27 mouse cellular contexts compared by ENCODE assay signal in the genomic region with DNA sequence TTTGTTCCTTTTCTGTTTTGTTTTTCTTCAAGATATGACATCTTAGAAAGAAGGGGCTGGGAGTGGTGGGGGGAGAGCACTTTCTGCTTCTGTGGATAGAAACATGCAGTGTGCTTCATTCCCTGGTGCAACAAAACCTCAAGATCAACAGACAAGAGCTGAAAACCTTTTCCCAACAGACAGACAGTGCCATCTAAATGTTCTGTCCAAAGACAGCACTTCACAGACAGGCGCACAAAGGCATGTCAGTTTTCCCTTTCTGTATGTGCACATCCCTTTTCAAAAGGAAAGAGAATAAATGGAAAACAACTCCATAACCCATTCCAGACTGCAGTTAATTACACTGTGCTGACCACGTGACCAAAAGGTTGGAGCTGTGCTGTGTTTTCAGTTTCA.
DNase-seq lines count a peak whose midpoint lies in the region; ATAC-seq and TF ChIP-seq lines count a peak whose summit lies in the region.
"Had no signal": no experiment of that assay in that cellular context is flagged by ENCODE, and none has a peak within 500 bp of the region (broad histone marks: within the 10 kb centered on the region; RNA-seq: fewer than 3 reads in every experiment).

No protein-coding gene starts in this region.

- intact Hi-C loops in left cerebral cortex, adult 2 months (cut with DNase I), result no loop called here

- no peak for TF ChIP-seq CTCF in left cerebral cortex, adult 2 months (IDR thresholded peaks at IDR 0.05)

- H3K4me3 ChIP-seq in forebrain, embryonic 16.5 days (replicated peaks; ENCODE audit: low read length), result no peak overlapping the region
- no peak overlapping the region for H3K4me3 ChIP-seq in forebrain, embryonic 13.5 days
- no peak overlapping the region for H3K4me3 ChIP-seq in midbrain, embryonic 12.5 days
- H3K4me3 ChIP-seq in midbrain, embryonic 10.5 days, result no peak overlapping the region
- H3K4me3 ChIP-seq in embryonic facial prominence, embryonic 13.5 days, result no peak overlapping the region
- H3K4me3 ChIP-seq in midbrain, embryonic 15.5 days, result no peak overlapping the region
- H3K4me3 ChIP-seq in left cerebral cortex, adult 2 months, result no peak overlapping the region
- H3K4me3 ChIP-seq: heart, embryonic 12.5 days had no signal

- no peaks in the 10 kb centered on the region for H3K4me1 ChIP-seq in forebrain, embryonic 16.5 days (replicated peaks; ENCODE audit: control insufficient read depth, insufficient read depth, low read length)
- peaks cover 11% of the 10 kb centered on the region; the same call in 1 of the 2 replicates for H3K4me1 ChIP-seq in forebrain, embryonic 13.5 days
- H3K4me1 ChIP-seq in midbrain, embryonic 12.5 days, result peaks cover 6% of the 10 kb centered on the region; the same call in 1 of the 2 replicates
- H3K4me1 ChIP-seq in midbrain, embryonic 10.5 days, result peaks cover 18% of the 10 kb centered on the region
- H3K4me1 ChIP-seq in embryonic facial prominence, embryonic 13.5 days, result peaks cover 15% of the 10 kb centered on the region
- peaks cover 16% of the 10 kb centered on the region for H3K4me1 ChIP-seq in midbrain, embryonic 15.5 days

- WGBS in forebrain, embryonic 16.5 days, result 51% methylated on average over 2 of the region's 2 CpGs
- WGBS in forebrain, embryonic 13.5 days, result 48% methylated on average over 2 of the region's 2 CpGs
- 62% methylated on average over 2 of the region's 2 CpGs for WGBS in midbrain, embryonic 12.5 days
- 80% methylated on average over 2 of the region's 2 CpGs for WGBS in midbrain, embryonic 10.5 days
- 33% methylated on average over 2 of the region's 2 CpGs for whole genome bisulfite sequencing in embryonic facial prominence, embryonic 13.5 days
- WGBS in midbrain, embryonic 15.5 days, result 47% methylated on average over 2 of the region's 2 CpGs

- H3K36me3 ChIP-seq in forebrain, embryonic 16.5 days (ENCODE audit: control insufficient read depth, insufficient read depth), result no peaks in the 10 kb centered on the region
- H3K36me3 ChIP-seq in forebrain, embryonic 13.5 days (ENCODE audit: poor library complexity, severe bottlenecking), result no peaks in the 10 kb centered on the region
- H3K36me3 ChIP-seq in midbrain, embryonic 12.5 days, result no peaks in the 10 kb centered on the region
- H3K36me3 ChIP-seq in midbrain, embryonic 10.5 days, result no peaks in the 10 kb centered on the region
- H3K36me3 ChIP-seq in embryonic facial prominence, embryonic 13.5 days, result no peaks in the 10 kb centered on the region
- H3K36me3 ChIP-seq in midbrain, embryonic 15.5 days (replicated peaks), result no peaks in the 10 kb centered on the region
- H3K36me3 ChIP-seq: heart, embryonic 12.5 days had no signal

- DNase-seq in midbrain, embryonic 10.5 days (ENCODE audit: low spot score), result no peak
- DNase-seq in left cerebral cortex, adult 2 months (ENCODE audit: extremely low spot score in 1 of 2, low spot score in 2 of 2), result no peak
- DNase-seq in gastrocnemius, adult 18-20 months (ENCODE audit: low spot score), result no peak
- DNase-seq: adrenal gland, postnatal 14 days; cerebellum, adult 11-12 months; cerebellum, adult 9-11 months; embryo, embryonic 11 days; gastrocnemius, postnatal 25 days; heart, adult 18-20 months; heart, postnatal 4 days; kidney, adult 9 months; kidney, postnatal 10 days; layer of hippocampus, postnatal 36 days; liver; lung, adult 2 months; lung, postnatal 10 days had no signal

- H3K27ac ChIP-seq in forebrain, embryonic 16.5 days (ENCODE audit: low read length), result no peak overlapping the region
- no peak overlapping the region for H3K27ac ChIP-seq in forebrain, embryonic 13.5 days
- peak overlapping the region; percentile 16; the same call in 1 of the 2 replicates for H3K27ac ChIP-seq in midbrain, embryonic 12.5 days (replicated peaks)
- no peak overlapping the region for H3K27ac ChIP-seq in midbrain, embryonic 10.5 days (replicated peaks)
- peak overlapping the region; percentile 77 for H3K27ac ChIP-seq in embryonic facial prominence, embryonic 13.5 days
- H3K27ac ChIP-seq in midbrain, embryonic 15.5 days, result peak overlapping the region; percentile 60
- no peak overlapping the region for H3K27ac ChIP-seq in left cerebral cortex, adult 2 months
- H3K27ac ChIP-seq: hindbrain, postnatal 0 days; liver, embryonic 14.5 days; macrophage had no signal

- ATAC-seq in forebrain, embryonic 16.5 days, result peak; percentile 58
- ATAC-seq in forebrain, embryonic 13.5 days, result no peak
- ATAC-seq in midbrain, embryonic 12.5 days (ENCODE audit: low FRiP score, low read depth), result no peak
- ATAC-seq in embryonic facial prominence, embryonic 13.5 days (ENCODE audit: insufficient number of reproducible peaks, insufficient read depth, low FRiP score, low TSS enrichment, low read depth), result no peak
- ATAC-seq in midbrain, embryonic 15.5 days (replicated peaks), result peak; percentile 62
- ATAC-seq: CD4-positive, CD25-positive, alpha-beta regulatory T cell, adult 4 months; hindbrain, postnatal 0 days; intestine, postnatal 0 days had no signal

- H3K9ac ChIP-seq in forebrain, embryonic 16.5 days (replicated peaks; ENCODE audit: low read depth, low read length), result no peak overlapping the region
- H3K9ac ChIP-seq in forebrain, embryonic 13.5 days, result no peak overlapping the region
- H3K9ac ChIP-seq in midbrain, embryonic 12.5 days (replicated peaks), result no peak overlapping the region
- H3K9ac ChIP-seq in embryonic facial prominence, embryonic 13.5 days, result no peak overlapping the region
- no peak overlapping the region for H3K9ac ChIP-seq in midbrain, embryonic 15.5 days
- H3K9ac ChIP-seq: heart, embryonic 12.5 days; liver, embryonic 14.5 days had no signal

- H3K27me3 ChIP-seq in forebrain, embryonic 16.5 days (replicated peaks; ENCODE audit: control insufficient read depth, insufficient read depth, low read length), result no peaks in the 10 kb centered on the region
- no peaks in the 10 kb centered on the region for H3K27me3 ChIP-seq in forebrain, embryonic 13.5 days
- no peaks in the 10 kb centered on the region for H3K27me3 ChIP-seq in midbrain, embryonic 12.5 days
- H3K27me3 ChIP-seq in midbrain, embryonic 10.5 days (ENCODE audit: low read depth, poor library complexity, severe bottlenecking), result no peaks in the 10 kb centered on the region
- H3K27me3 ChIP-seq in embryonic facial prominence, embryonic 13.5 days, result no peaks in the 10 kb centered on the region
- no peaks in the 10 kb centered on the region for H3K27me3 ChIP-seq in midbrain, embryonic 15.5 days (replicated peaks)
- H3K27me3 ChIP-seq: heart, embryonic 12.5 days had no signal

- H3K9me3 ChIP-seq in forebrain, embryonic 16.5 days (ENCODE audit: control insufficient read depth, low read length), result no peaks in the 10 kb centered on the region
- no peaks in the 10 kb centered on the region for H3K9me3 ChIP-seq in forebrain, embryonic 13.5 days (replicated peaks)
- no peaks in the 10 kb centered on the region for H3K9me3 ChIP-seq in midbrain, embryonic 12.5 days
- H3K9me3 ChIP-seq in midbrain, embryonic 10.5 days (replicated peaks), result no peaks in the 10 kb centered on the region
- no peaks in the 10 kb centered on the region for H3K9me3 ChIP-seq in embryonic facial prominence, embryonic 13.5 days
- H3K9me3 ChIP-seq in midbrain, embryonic 15.5 days, result no peaks in the 10 kb centered on the region

- no peak overlapping the region for H3K4me2 ChIP-seq in forebrain, embryonic 16.5 days (ENCODE audit: low read length)
- H3K4me2 ChIP-seq in forebrain, embryonic 13.5 days, result no peak overlapping the region
- H3K4me2 ChIP-seq in midbrain, embryonic 12.5 days (replicated peaks), result no peak overlapping the region
- H3K4me2 ChIP-seq in embryonic facial prominence, embryonic 13.5 days, result no peak overlapping the region
- H3K4me2 ChIP-seq in midbrain, embryonic 15.5 days, result no peak overlapping the region
- H3K4me2 ChIP-seq: heart, embryonic 12.5 days had no signal

Comparison
In these comparisons a context has a peak if more than half of its experiments do, and no peak if none do; other contexts are left out.
1. ATAC-seq: peak in forebrain, embryonic 16.5 days (single experiment) and midbrain, embryonic 15.5 days (single experiment); none in forebrain, embryonic 13.5 days (single experiment), midbrain, embryonic 12.5 days (single experiment) and embryonic facial prominence, embryonic 13.5 days (single experiment).
2. H3K27ac ChIP-seq: peak in midbrain, embryonic 12.5 days (single experiment), embryonic facial prominence, embryonic 13.5 days (single experiment) and midbrain, embryonic 15.5 days (single experiment); none in forebrain, embryonic 16.5 days (single experiment), forebrain, embryonic 13.5 days (single experiment), midbrain, embryonic 10.5 days (single experiment) and left cerebral cortex, adult 2 months (single experiment).